Mouse (Mus musculus) layer of hippocampus, adult 2 months (tissue): ENCODE data around the gene Vmn1r188. TPM values are rescaled to one million over a fixed set of nuclear protein-coding genes. Genes with fewer than 3 reads are reported as not detected.

ENCODE experiments used
- microRNA-seq, 2 experiments: library from miRNA; unstranded; fragments of <30 nt; microRNA quantifications; one replicate each; pipeline ENCODE4 v1.2.0; 2021
- total RNA-seq, 2 experiments: library from RNA; stranded (reverse); gene quantifications; 2 replicates each; pipeline ENCODE4 v1.2.3; 2021

The Vmn1r188 gene
- total RNA-seq, 2 experiments from 2014 or later: not detected

Small RNAs within 50 kb of the gene (microRNA-seq; reads per million reads assigned to microRNA genes)
- gene Gm26300 (0 reads per million in 2 experiments), gene Gm44390 (0 reads per million in 2 experiments), gene Gm44486 (0 reads per million in 2 experiments)

Other genes starting within 250 kb of the Vmn1r188 start
- 1 to 10 TPM; 3.5 to 4.6 TPM for gene Zfp184, start 139.3 kb upstream of the Vmn1r188 start, total RNA-seq
- gene Pom121l2, start 103.2 kb upstream of the Vmn1r188 start, total RNA-seq: under 1 TPM in 1 of 2 experiments, not detected in 1; 0.18 TPM
- under 1 TPM; 0.32 to 0.51 TPM for gene Prss16, start 74.7 kb upstream of the Vmn1r188 start, total RNA-seq
- gene Hist1h2ah, start 48.9 kb upstream of the Vmn1r188 start, total RNA-seq: 10 to 100 TPM; 12.5 to 17.0 TPM
- 10 to 100 TPM; 23.5 to 24.4 TPM for gene Hist1h2bk, start 48.6 kb upstream of the Vmn1r188 start, total RNA-seq
- 10 to 100 TPM; 64.2 to 71.7 TPM for gene Hist1h4i, start 43.1 kb upstream of the Vmn1r188 start, total RNA-seq
- 10 to 100 TPM; 16.5 to 20.6 TPM for gene Hist1h2ag, start 41.5 kb upstream of the Vmn1r188 start, total RNA-seq
- 10 to 100 TPM; 12.9 to 15.9 TPM for gene Hist1h2bj, start 41.2 kb upstream of the Vmn1r188 start, total RNA-seq
- not detected for gene Vmn1r189, start 21.4 kb downstream of the Vmn1r188 start, total RNA-seq
- not detected for gene Vmn1r191, start 99.5 kb downstream of the Vmn1r188 start, total RNA-seq
- not detected for gene Vmn1r192, start 106.7 kb downstream of the Vmn1r188 start, total RNA-seq
- not detected for gene Vmn1r193, start 138.7 kb downstream of the Vmn1r188 start, total RNA-seq
- gene Vmn1r194, start 159.8 kb downstream of the Vmn1r188 start, total RNA-seq: not detected
- not detected for gene Vmn1r195, start 186.1 kb downstream of the Vmn1r188 start, total RNA-seq
- not detected for gene Vmn1r196, start 205.5 kb downstream of the Vmn1r188 start, total RNA-seq
- not detected for gene Vmn1r197, start 240.1 kb downstream of the Vmn1r188 start, total RNA-seq